Mouse (Mus musculus) heart, embryonic 10.5 days (tissue): ENCODE data around the gene Armh3. TPM values are rescaled to one million over a fixed set of nuclear protein-coding genes. Genes with fewer than 3 reads are reported as not detected.

ENCODE experiments used
- DNase-seq: peaks from one replicate; pipeline ENCODE4 v3.0.0-alpha.2; 2017; ENCODE audit warnings: low spot score
- H3K27ac ChIP-seq: fragments of 300-500 bp; sonication (generic); 2 replicates; pipeline ENCODE4 v1.5.1; 2016; ENCODE audit warnings: mild to moderate bottlenecking
- H3K27me3 ChIP-seq: fragments of 300-500 bp; sonication (generic); 2 replicates; pipeline ENCODE4 v1.6.1; 2016; ENCODE audit warnings: mild to moderate bottlenecking; ENCODE audit not compliant: poor library complexity, insufficient read depth, severe bottlenecking
- H3K36me3 ChIP-seq: fragments of 300-500 bp; sonication (generic); 2 replicates; pipeline ENCODE4 v1.6.1; 2016; ENCODE audit warnings: mild to moderate bottlenecking, moderate library complexity
- H3K4me1 ChIP-seq: fragments of 300-500 bp; sonication (generic); 2 replicates; pipeline ENCODE4 v1.6.1; 2016; ENCODE audit warnings: mild to moderate bottlenecking
- H3K4me3 ChIP-seq: fragments of 300-500 bp; sonication (generic); 2 replicates; pipeline ENCODE4 v1.5.1; 2016; ENCODE audit warnings: mild to moderate bottlenecking, moderate library complexity
- H3K9me3 ChIP-seq: fragments of 300-500 bp; sonication (generic); 2 replicates; pipeline ENCODE4 v1.6.1; 2016; ENCODE audit warnings: mild to moderate bottlenecking, moderate library complexity
- WGBS: fragments of 180-500 bp; shearing (Covaris S2); methylation state at CpG from one replicate; pipeline ENCODE4 v1.1.7; 2016; 5-methylcytosine and 5-hydroxymethylcytosine counted together
- polyA plus RNA-seq: library from polyadenylated mRNA; unstranded; fragments of >200 nt; fragmentation: Nextera tagmentation; extraction: Ambion mirVana; gene quantifications from 2 replicates; pipeline ENCODE4 v1.2.1, GENCODE M21; 2016

Gene Armh3
- polyA plus RNA-seq, 1 experiment from 2014 or later, result 16.6 TPM

- peaks cover 18% of the 10 kb centered on the region for H3K4me1 ChIP-seq
- DNase-seq, result peak; percentile 61
- 67% methylated on average over 6 of the region's 6 CpGs for WGBS
- no peak overlapping the region for H3K4me3 ChIP-seq
- no peaks in the 10 kb centered on the region for H3K9me3 ChIP-seq
- H3K27me3 ChIP-seq, result peaks cover 11% of the 10 kb centered on the region; the same call in 1 of the 2 replicates
- H3K36me3 ChIP-seq, result no peaks in the 10 kb centered on the region
- H3K27ac ChIP-seq, result no peak overlapping the region
Observed at GRCm38 (mm10) chr19:45794718-45795117, 203.6 kb downstream of the Armh3 start.

GRCm38 (mm10) chr19:45792404-45792803, 205.9 kb downstream of the Armh3 start:
- H3K27me3 ChIP-seq, result peaks cover 11% of the 10 kb centered on the region; the same call in 1 of the 2 replicates
- DNase-seq, result peak; percentile 71
- H3K9me3 ChIP-seq, result no peaks in the 10 kb centered on the region
- no peaks in the 10 kb centered on the region for H3K36me3 ChIP-seq
- WGBS, result 84% methylated on average over 6 of the region's 6 CpGs
- H3K4me3 ChIP-seq, result no peak overlapping the region
- no peak overlapping the region for H3K27ac ChIP-seq
- H3K4me1 ChIP-seq, result peaks cover 18% of the 10 kb centered on the region

- 68% methylated on average over 13 of the region's 13 CpGs for WGBS
- no peaks in the 10 kb centered on the region; the same call in 1 of the 2 replicates for H3K27me3 ChIP-seq
- peak; percentile 79 for DNase-seq
- H3K4me3 ChIP-seq, result no peak overlapping the region
- no peaks in the 10 kb centered on the region for H3K9me3 ChIP-seq
- H3K4me1 ChIP-seq, result peaks cover 9% of the 10 kb centered on the region; the same call in 1 of the 2 replicates
- peak overlapping the region; percentile 56; the same call in 1 of the 2 replicates for H3K27ac ChIP-seq
- H3K36me3 ChIP-seq, result no peaks in the 10 kb centered on the region
Observed at GRCm38 (mm10) chr19:45789888-45790874, 208.1 kb downstream of the Armh3 start.

- DNase-seq, result no peak
- Histone ChIP-seq H3K36me3 (no peaks in the 10 kb centered on the region), H3K4me3 (no peak overlapping the region), H3K9me3 (no peaks in the 10 kb centered on the region), H3K4me1 (peaks cover 9% of the 10 kb centered on the region; the same call in 1 of the 2 replicates), H3K27ac (no peak overlapping the region), H3K27me3 (no peaks in the 10 kb centered on the region; the same call in 1 of the 2 replicates)
- WGBS, result 81% methylated on average over 7 of the region's 7 CpGs
Observed at GRCm38 (mm10) chr19:45789365-45789764, 208.9 kb downstream of the Armh3 start.

- DNase-seq, result peak; percentile 58
- H3K36me3 ChIP-seq, result no peaks in the 10 kb centered on the region
- H3K4me1 ChIP-seq, result peaks cover 7% of the 10 kb centered on the region
- no peaks in the 10 kb centered on the region for H3K9me3 ChIP-seq
- no peak overlapping the region for H3K27ac ChIP-seq
- no peaks in the 10 kb centered on the region; the same call in 1 of the 2 replicates for H3K27me3 ChIP-seq
- no peak overlapping the region for H3K4me3 ChIP-seq
- 62% methylated on average over 4 of the region's 4 CpGs for WGBS
Observed at GRCm38 (mm10) chr19:45788337-45788736, 210.0 kb downstream of the Armh3 start.

GRCm38 (mm10) chr19:45787450-45787849, 210.8 kb downstream of the Armh3 start:
- H3K4me1 ChIP-seq, result no peaks in the 10 kb centered on the region; the same call in 1 of the 2 replicates
- no peaks in the 10 kb centered on the region for H3K9me3 ChIP-seq
- no peak overlapping the region for H3K27ac ChIP-seq
- no peaks in the 10 kb centered on the region for H3K27me3 ChIP-seq
- no peak overlapping the region for H3K4me3 ChIP-seq
- DNase-seq, result peak; percentile 66
- 69% methylated on average over 3 of the region's 3 CpGs for WGBS
- H3K36me3 ChIP-seq, result no peaks in the 10 kb centered on the region

GRCm38 (mm10) chr19:45785470-45785869, 212.8 kb downstream of the Armh3 start:
- Histone ChIP-seq H3K27me3 (no peaks in the 10 kb centered on the region), H3K36me3 (peaks cover 7% of the 10 kb centered on the region; the same call in 1 of the 2 replicates), H3K4me1 (peaks cover 13% of the 10 kb centered on the region), H3K9me3 (no peaks in the 10 kb centered on the region), H3K27ac (no peak overlapping the region), H3K4me3 (no peak overlapping the region)
- DNase-seq, result peak; percentile 60
- 74% methylated on average over 3 of the region's 3 CpGs for WGBS

GRCm38 (mm10) chr19:45783933-45784576, 214.2 kb downstream of the Armh3 start:
- Histone ChIP-seq H3K36me3 (peaks cover 21% of the 10 kb centered on the region), H3K27ac (peak overlapping the region; percentile 99), H3K4me1 (peaks cover 17% of the 10 kb centered on the region), H3K4me3 (peak overlapping the region; percentile 96), H3K9me3 (no peaks in the 10 kb centered on the region), H3K27me3 (no peaks in the 10 kb centered on the region)
- peak; percentile 73 for DNase-seq
- WGBS, result 34% methylated on average over 17 of the region's 17 CpGs

- no peaks in the 10 kb centered on the region for H3K27me3 ChIP-seq
- peaks cover 17% of the 10 kb centered on the region for H3K4me1 ChIP-seq
- under 1% methylated on average over 71 of the region's 71 CpGs for WGBS
- H3K9me3 ChIP-seq, result no peaks in the 10 kb centered on the region
- DNase-seq, result peak; percentile 99
- peak within 1 kb of the TSS; percentile 96 for H3K4me3 ChIP-seq
- H3K36me3 ChIP-seq, result peaks cover 28% of the 10 kb centered on the region
- H3K27ac ChIP-seq, result peak within 1 kb of the TSS; percentile 99
Observed at GRCm38 (mm10) chr19:45783181-45783932, 214.9 kb downstream of the Armh3 start, which contains the start of gene Mgea5. Gene Mgea5 (minus strand): TSS chr19:45783837.

- under 1% methylated on average over 36 of the region's 36 CpGs for WGBS
- H3K27me3 ChIP-seq, result no peaks in the 10 kb centered on the region
Observed at GRCm38 (mm10) chr19:45782315-45783001, 215.8 kb downstream of the Armh3 start.

GRCm38 (mm10) chr19:45781676-45782075, 216.6 kb downstream of the Armh3 start:
- Histone ChIP-seq H3K27me3 (no peaks in the 10 kb centered on the region), H3K27ac (no peak overlapping the region), H3K36me3 (peaks cover 45% of the 10 kb centered on the region), H3K4me1 (peaks cover 17% of the 10 kb centered on the region), H3K4me3 (peak overlapping the region; percentile 96), H3K9me3 (no peaks in the 10 kb centered on the region)
- 65% methylated on average over 8 of the region's 8 CpGs for whole genome bisulfite sequencing
- DNase-seq, result no peak

More at GRCm38 (mm10) chr19:45782315-45783001, 215.8 kb downstream of the Armh3 start:
- H3K36me3 ChIP-seq, result peaks cover 37% of the 10 kb centered on the region
- H3K9me3 ChIP-seq, result no peaks in the 10 kb centered on the region
- peak overlapping the region; percentile 96 for H3K4me3 ChIP-seq
- H3K4me1 ChIP-seq, result peaks cover 17% of the 10 kb centered on the region
- peak overlapping the region; percentile 99 for H3K27ac ChIP-seq
- peak; percentile 91 for DNase-seq
